In genomic region chr15:82212752-82213063, GRCm38 (mm10) we compare ENCODE assay signal across 8 mouse cellular contexts. TPM values are rescaled to one million over a fixed set of nuclear protein-coding genes. Genes with fewer than 3 reads are reported as not detected.
DNase-seq lines count a peak whose midpoint lies in the region; ATAC-seq and TF ChIP-seq lines count a peak whose summit lies in the region.

Gene Shisa8, minus strand, starts transcription at chr15:82212815.

- TF ChIP-seq POLR2A in small intestine, adult 2 months (IDR thresholded peaks at IDR 0.05; ENCODE audit: low read depth, low read length) = no peak

- H3K27ac ChIP-seq in intestine, postnatal 0 days (ENCODE audit: low read depth, low read length) = no peak within 1 kb of the TSS
- H3K27ac ChIP-seq in small intestine, adult 2 months (ENCODE audit: insufficient read depth, low read depth, low read length) = no peak within 1 kb of the TSS

- peak; percentile 24 to 48 for DNase-seq in adrenal gland, postnatal 36 days
- no peak for DNase-seq in adrenal gland, adult 18-20 months (ENCODE audit: low spot score in 2 of 2)
- no peak for DNase-seq in gastrocnemius, postnatal 4 days (ENCODE audit: low spot score in 2 of 2)
- no peak for DNase-seq in urinary bladder, postnatal 4 days (ENCODE audit: low spot score in 2 of 2)

- no peak for ATAC-seq in megakaryocyte, adult 5-6 weeks (ENCODE audit: poor library complexity, severe bottlenecking)
- no peak for ATAC-seq in intestine, postnatal 0 days

- peaks cover 16% of the 10 kb centered on the region for H3K36me3 ChIP-seq in megakaryocyte, embryonic 14.5 days (replicated peaks; ENCODE audit: low read length)
- H3K36me3 ChIP-seq in intestine, postnatal 0 days (ENCODE audit: control insufficient read depth, insufficient read depth) = no peaks in the 10 kb centered on the region
- H3K36me3 ChIP-seq in small intestine, adult 2 months (ENCODE audit: control insufficient read depth, insufficient read depth, low read length) = no peaks in the 10 kb centered on the region

- H3K9ac ChIP-seq in intestine, postnatal 0 days (ENCODE audit: low read depth, low read length) = no peak within 1 kb of the TSS

- peak within 1 kb of the TSS; percentile 70 for H3K4me2 ChIP-seq in intestine, postnatal 0 days (replicated peaks; ENCODE audit: low read depth)

- peaks cover 33% of the 10 kb centered on the region for H3K4me1 ChIP-seq in megakaryocyte, embryonic 14.5 days
- no peaks in the 10 kb centered on the region for H3K4me1 ChIP-seq in intestine, postnatal 0 days (replicated peaks; ENCODE audit: control insufficient read depth, insufficient read depth, low read length)
- peaks cover 9% of the 10 kb centered on the region; the same call in 1 of the 2 replicates for H3K4me1 ChIP-seq in small intestine, adult 2 months (ENCODE audit: control insufficient read depth, insufficient read depth, insufficient read length, low read length)

- H3K9me3 ChIP-seq in megakaryocyte, embryonic 14.5 days = no peaks in the 10 kb centered on the region
- H3K9me3 ChIP-seq in intestine, postnatal 0 days (ENCODE audit: control insufficient read depth) = no peaks in the 10 kb centered on the region

- under 1% methylated on average over 24 of the region's 34 CpGs for WGBS in intestine, postnatal 0 days
- 0% methylated on average over 29 of the region's 34 CpGs for WGBS in small intestine, adult 2 months

- peak within 1 kb of the TSS; percentile 88 for H3K4me3 ChIP-seq in megakaryocyte, embryonic 14.5 days (replicated peaks)
- peak within 1 kb of the TSS; percentile 40 for H3K4me3 ChIP-seq in intestine, postnatal 0 days (ENCODE audit: low read depth, low read length)
- H3K4me3 ChIP-seq in small intestine, adult 2 months (ENCODE audit: low read depth, low read length) = peak within 1 kb of the TSS; percentile 47

- H3K27me3 ChIP-seq in megakaryocyte, embryonic 14.5 days (replicated peaks) = peaks cover 78% of the 10 kb centered on the region
- H3K27me3 ChIP-seq in intestine, postnatal 0 days (replicated peaks; ENCODE audit: control insufficient read depth, insufficient read depth, low read length) = peaks cover 71% of the 10 kb centered on the region
- H3K27me3 ChIP-seq in small intestine, adult 2 months (ENCODE audit: control insufficient read depth, insufficient read depth, low read length) = peaks cover 39% of the 10 kb centered on the region

- no peak for TF ChIP-seq CTCF in intestine, postnatal 0 days (IDR thresholded peaks at IDR 0.05; ENCODE audit: low read depth)
- TF ChIP-seq CTCF in small intestine, adult 2 months (IDR thresholded peaks at IDR 0.05; ENCODE audit: extremely low read depth, insufficient read length, insufficient replicate concordance, low read depth, low read length) = no peak

RNA-seq across cellular contexts. Expression of gene Shisa8, which starts in this region (rescaled TPM):
- total RNA-seq in adrenal gland, postnatal 36 days (2021) = under 1 TPM; 0.46 to 0.73 TPM
- under 1 TPM; 0.13 to 0.27 TPM for total RNA-seq in adrenal gland, adult 18-20 months (2021)
- 0.89 TPM in 1 of 2 replicates, not detected in the other for polyA plus RNA-seq in megakaryocyte, embryonic 14.5 days (2012; ENCODE audit: insufficient read depth, low replicate concordance)
- 0.14 TPM in 1 of 2 replicates, not detected in the other for total RNA-seq in megakaryocyte, adult 5-6 weeks (2015)
- not detected in 2 replicates for total RNA-seq in megakaryocyte, adult 5-6 weeks (2017)
- not detected in 2 replicates for polyA plus RNA-seq in intestine, postnatal 0 days (2015; fragmentation: Nextera tagmentation; extraction: Ambion mirVana)
- polyA plus RNA-seq in small intestine, adult 2 months (2012; rRNA removed) = 0.38 and 2.6 TPM in 2 replicates
- total RNA-seq in gastrocnemius, postnatal 4 days (2021) = under 1 TPM in 1 of 2 experiments, not detected in 1; 0.23 TPM

Comparison
In these comparisons a context has a peak if more than half of its experiments do, and no peak if none do; other contexts are left out.
1. Peak in DNase-seq in adrenal gland, postnatal 36 days; RNA of the gene not detected or under 1 TPM.